Mouse (Mus musculus): ENCODE measurements around the gene Hyal1. TPM values are rescaled to one million over a fixed set of nuclear protein-coding genes. Genes with fewer than 3 reads are reported as not detected.
A peak's percentile ranks its signal among the peaks of the same experiment; 100 is the strongest.

Hyal1 gene
- 1 to 10 TPM; 5.1 to 5.4 TPM for total RNA-seq (2021)
- long read RNA-seq, experiment 1, result 0 reads
- long read RNA-seq, experiment 2, transcript Hyal1-205 (1 exons, 2,078 nt), result major isoform, 9 of 10 reads
- long read RNA-seq, experiment 2, partial matches to known transcripts, result 0 of 10 reads
- long read RNA-seq, experiment 2, other reads (novel, unspliced or antisense), result 0 of 10 reads

GRCm38 (mm10) chr9:107576357-107577107, at the start of gene Hyal1:
Hyal1 (plus strand) TSS chr9:107576927.
- DNase-seq (ENCODE audit: low spot score in 2 of 2), result peak; percentile 46 to 75

GRCm38 (mm10) chr9:107533791-107534407, 42.8 kb upstream of the Hyal1 start, which contains the start of gene Tmem115:
Tmem115 (plus strand) TSS chr9:107533945.
- peak; percentile 70 to 84 for DNase-seq (ENCODE audit: low spot score in 2 of 2)

GRCm38 (mm10) chr9:107534408-107535202, 42.1 kb upstream of the Hyal1 start:
- DNase-seq (ENCODE audit: low spot score in 2 of 2), result no peak

GRCm38 (mm10) chr9:107538231-107538630, 38.5 kb upstream of the Hyal1 start:
- DNase-seq (ENCODE audit: low spot score in 2 of 2), result no peak

GRCm38 (mm10) chr9:107538711-107539110, 38.0 kb upstream of the Hyal1 start:
- no peak for DNase-seq (ENCODE audit: low spot score in 2 of 2)

GRCm38 (mm10) chr9:107539940-107540339, 36.8 kb upstream of the Hyal1 start:
- DNase-seq (ENCODE audit: low spot score in 2 of 2), result no peak

- DNase-seq (ENCODE audit: low spot score in 2 of 2), result no peak
Measured at GRCm38 (mm10) chr9:107540420-107540819, 36.3 kb upstream of the Hyal1 start.

GRCm38 (mm10) chr9:107541005-107541404, 35.7 kb upstream of the Hyal1 start:
- DNase-seq (ENCODE audit: low spot score in 2 of 2), result no peak

GRCm38 (mm10) chr9:107541474-107542351, 35.0 kb upstream of the Hyal1 start, which contains the start of the genes Cyb561d2 and Nprl2:
Cyb561d2 (minus strand) TSS chr9:107542193.
Nprl2 (plus strand) TSS chr9:107542226.
- peak; percentile 83 to 92 for DNase-seq (ENCODE audit: low spot score in 2 of 2)

GRCm38 (mm10) chr9:107542352-107542686, 34.4 kb upstream of the Hyal1 start:
- no peak for DNase-seq (ENCODE audit: low spot score in 2 of 2)

GRCm38 (mm10) chr9:107542721-107543120, 34.0 kb upstream of the Hyal1 start:
- DNase-seq (ENCODE audit: low spot score in 2 of 2), result no peak

GRCm38 (mm10) chr9:107543299-107543698, 33.4 kb upstream of the Hyal1 start:
- DNase-seq (ENCODE audit: low spot score in 2 of 2), result no peak

- DNase-seq (ENCODE audit: low spot score in 2 of 2), result no peak
Measured at GRCm38 (mm10) chr9:107544196-107544700, 32.5 kb upstream of the Hyal1 start.

GRCm38 (mm10) chr9:107544729-107545128, 32.0 kb upstream of the Hyal1 start:
- no peak for DNase-seq (ENCODE audit: low spot score in 2 of 2)

GRCm38 (mm10) chr9:107545199-107545598, 31.5 kb upstream of the Hyal1 start:
- DNase-seq (ENCODE audit: low spot score in 2 of 2), result no peak

GRCm38 (mm10) chr9:107545602-107546001, 31.1 kb upstream of the Hyal1 start:
- DNase-seq (ENCODE audit: low spot score in 2 of 2), result peak in 1 of 2 experiments; percentile 66

GRCm38 (mm10) chr9:107547026-107547425, 29.7 kb upstream of the Hyal1 start, which contains the start of gene Zmynd10:
Zmynd10 (plus strand) TSS chr9:107547298.
- DNase-seq (ENCODE audit: low spot score in 2 of 2), result peak; percentile 72 to 84

- DNase-seq (ENCODE audit: low spot score in 2 of 2), result no peak
Measured at GRCm38 (mm10) chr9:107547957-107548356, 28.8 kb upstream of the Hyal1 start.

- no peak for DNase-seq (ENCODE audit: low spot score in 2 of 2)
Measured at GRCm38 (mm10) chr9:107548820-107549219, 27.9 kb upstream of the Hyal1 start.
